Mouse (Mus musculus): ENCODE data around the gene Rnase2b. TPM values are rescaled to one million over a fixed set of nuclear protein-coding genes. Genes with fewer than 3 reads are reported as not detected.

Gene Rnase2b
- polyA plus RNA-seq, 1 experiment from 2014 or later, result 0.16 TPM

DNA sequence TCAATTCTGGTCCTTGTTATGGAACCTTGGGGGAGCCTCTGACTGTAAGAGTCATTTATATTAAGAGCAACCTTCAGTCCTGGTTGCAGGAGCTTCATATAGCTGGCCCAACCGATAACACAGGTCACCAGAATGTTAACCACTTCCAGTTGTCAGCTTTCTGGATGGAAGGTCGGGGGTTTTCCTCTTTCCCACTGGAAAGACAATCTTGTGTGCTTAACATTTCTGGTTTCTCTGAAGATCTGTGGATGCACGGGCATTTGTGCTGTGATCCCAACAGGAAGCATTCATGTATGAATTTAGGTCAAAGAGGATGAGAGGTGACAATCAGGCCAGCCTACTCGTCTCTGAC, 32.5 kb upstream of the Rnase2b start:
- 68% methylated on average over 4 of the region's 4 CpGs for whole genome bisulfite sequencing
- TF ChIP-seq CTCF (IDR thresholded peaks at IDR 0.05) (no peak), EP300 (IDR thresholded peaks at IDR 0.05) (no peak)
- Histone ChIP-seq H3K27ac (ENCODE audit: low read length) (no peak overlapping the region), H3K4me3 (ENCODE audit: low read depth, low read length) (no peak overlapping the region), H3K9me3 (ENCODE audit: low read length) (no peaks in the 10 kb centered on the region), H3K36me3 (ENCODE audit: insufficient read depth, low read length) (no peaks in the 10 kb centered on the region), H3K27me3 (replicated peaks; ENCODE audit: insufficient read depth, low read length) (no peaks in the 10 kb centered on the region), H3K4me2 (replicated peaks; ENCODE audit: low read depth, low read length) (no peak overlapping the region), H3K9ac (replicated peaks; ENCODE audit: low read depth) (no peak overlapping the region), H3K4me1 (ENCODE audit: insufficient read depth, low read depth, low read length) (no peaks in the 10 kb centered on the region)
- DNase-seq (ENCODE audit: low spot score) (no peak), ATAC-seq (no peak)

DNA sequence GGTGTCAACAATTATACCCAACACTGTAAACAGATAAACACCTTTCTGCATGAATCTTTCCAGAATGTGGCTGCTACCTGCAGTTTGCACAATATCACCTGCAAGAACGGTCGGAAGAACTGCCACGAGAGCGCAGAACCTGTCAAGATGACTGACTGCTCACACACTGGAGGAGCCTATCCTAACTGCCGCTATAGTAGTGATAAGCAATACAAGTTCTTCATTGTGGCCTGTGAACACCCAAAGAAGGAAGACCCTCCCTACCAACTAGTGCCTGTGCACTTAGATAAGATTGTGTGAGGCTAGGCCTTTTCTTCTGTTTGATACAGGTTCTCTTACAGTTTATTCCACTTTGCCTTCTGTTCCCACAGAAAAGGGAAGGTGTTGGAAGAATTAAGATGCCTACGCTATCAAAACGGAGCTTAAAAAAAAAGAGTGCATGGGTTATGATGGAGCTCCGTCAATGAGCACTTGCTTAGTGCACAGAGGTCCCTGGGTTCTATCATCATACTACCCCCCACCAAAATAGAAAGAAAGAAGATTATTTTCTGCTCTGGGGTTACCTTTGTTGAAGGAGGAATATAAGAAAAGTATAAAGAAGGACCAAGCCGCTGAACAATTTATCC, 31.6 kb upstream of the Rnase2b start:
- no peak for DNase-seq (ENCODE audit: low spot score)
- Histone ChIP-seq H3K27me3 (replicated peaks; ENCODE audit: insufficient read depth, low read length) (no peaks in the 10 kb centered on the region), H3K9ac (replicated peaks; ENCODE audit: low read depth) (no peak overlapping the region), H3K9me3 (ENCODE audit: low read length) (no peaks in the 10 kb centered on the region), H3K4me3 (ENCODE audit: low read depth, low read length) (no peak overlapping the region), H3K27ac (ENCODE audit: low read length) (no peak overlapping the region), H3K4me1 (ENCODE audit: insufficient read depth, low read depth, low read length) (no peaks in the 10 kb centered on the region), H3K36me3 (ENCODE audit: insufficient read depth, low read length) (no peaks in the 10 kb centered on the region), H3K4me2 (replicated peaks; ENCODE audit: low read depth, low read length) (no peak overlapping the region)
- TF ChIP-seq EP300 (IDR thresholded peaks at IDR 0.05) (no peak), CTCF (IDR thresholded peaks at IDR 0.05) (no peak)
- WGBS, result 62% methylated on average over 9 of the region's 9 CpGs
- ATAC-seq, result no peak

DNA sequence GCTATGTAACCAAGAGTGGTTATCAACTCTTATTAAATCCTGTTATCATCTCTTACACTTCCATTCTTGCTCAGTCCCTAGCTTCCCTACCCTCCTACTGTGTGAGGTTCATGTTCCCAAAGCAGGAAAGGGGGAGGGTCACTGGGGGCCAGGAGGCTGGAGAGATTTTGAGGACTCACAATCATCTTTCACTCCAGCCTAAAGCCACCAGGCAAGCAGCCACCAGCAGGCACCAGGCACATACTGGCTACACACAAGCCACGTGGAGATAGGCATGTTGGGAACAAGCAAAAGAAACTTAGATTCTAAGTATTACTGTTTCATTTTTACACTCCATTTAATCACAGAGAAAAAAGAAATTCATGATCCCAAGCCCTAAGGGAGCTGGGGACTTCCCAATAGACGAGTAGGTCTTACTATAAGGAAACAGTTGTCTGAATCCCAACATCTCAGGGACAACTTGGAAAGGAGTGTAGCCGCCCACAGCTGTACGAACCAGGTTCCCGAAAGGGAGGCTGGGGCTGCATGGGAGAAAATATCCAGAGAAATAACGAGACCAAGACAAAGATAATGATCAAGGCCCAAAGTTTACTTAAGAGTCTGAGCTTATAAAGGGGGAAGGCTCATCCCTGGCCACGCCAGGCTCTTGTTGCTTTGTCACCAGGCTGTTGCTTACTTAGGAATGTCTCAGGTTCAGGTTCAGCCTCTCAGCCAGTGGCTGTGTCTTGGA, 30.8 kb upstream of the Rnase2b start:
- Histone ChIP-seq H3K4me1 (ENCODE audit: insufficient read depth, low read depth, low read length) (no peaks in the 10 kb centered on the region), H3K9me3 (ENCODE audit: low read length) (no peaks in the 10 kb centered on the region), H3K27me3 (replicated peaks; ENCODE audit: insufficient read depth, low read length) (no peaks in the 10 kb centered on the region), H3K36me3 (ENCODE audit: insufficient read depth, low read length) (no peaks in the 10 kb centered on the region), H3K4me2 (replicated peaks; ENCODE audit: low read depth, low read length) (no peak overlapping the region), H3K4me3 (ENCODE audit: low read depth, low read length) (no peak overlapping the region), H3K27ac (ENCODE audit: low read length) (no peak overlapping the region), H3K9ac (replicated peaks; ENCODE audit: low read depth) (no peak overlapping the region)
- no peak for TF ChIP-seq CTCF (IDR thresholded peaks at IDR 0.05)
- no peak for TF ChIP-seq EP300 (IDR thresholded peaks at IDR 0.05)
- ATAC-seq, result no peak
- WGBS, result 66% methylated on average over 7 of the region's 7 CpGs
- DNase-seq (ENCODE audit: low spot score), result no peak

- no peak overlapping the region for H3K4me3 ChIP-seq (ENCODE audit: low read depth, low read length)
- DNase-seq (ENCODE audit: low spot score) (no peak), ATAC-seq (no peak)
- H3K4me2 ChIP-seq (replicated peaks; ENCODE audit: low read depth, low read length), result no peak overlapping the region
- H3K9ac ChIP-seq (replicated peaks; ENCODE audit: low read depth), result no peak overlapping the region
- no peaks in the 10 kb centered on the region for H3K4me1 ChIP-seq (ENCODE audit: insufficient read depth, low read depth, low read length)
- TF ChIP-seq CTCF (IDR thresholded peaks at IDR 0.05), result no peak
- no peak for TF ChIP-seq EP300 (IDR thresholded peaks at IDR 0.05)
- WGBS, result 82% methylated on average over 4 of the region's 4 CpGs
- H3K9me3 ChIP-seq (ENCODE audit: low read length), result no peaks in the 10 kb centered on the region
- no peak overlapping the region for H3K27ac ChIP-seq (ENCODE audit: low read length)
- no peaks in the 10 kb centered on the region for H3K36me3 ChIP-seq (ENCODE audit: insufficient read depth, low read length)
- no peaks in the 10 kb centered on the region for H3K27me3 ChIP-seq (replicated peaks; ENCODE audit: insufficient read depth, low read length)
These were observed 29.7 kb upstream of the Rnase2b start for GRCm38 (mm10) chr14:51132372-51132771.

DNA sequence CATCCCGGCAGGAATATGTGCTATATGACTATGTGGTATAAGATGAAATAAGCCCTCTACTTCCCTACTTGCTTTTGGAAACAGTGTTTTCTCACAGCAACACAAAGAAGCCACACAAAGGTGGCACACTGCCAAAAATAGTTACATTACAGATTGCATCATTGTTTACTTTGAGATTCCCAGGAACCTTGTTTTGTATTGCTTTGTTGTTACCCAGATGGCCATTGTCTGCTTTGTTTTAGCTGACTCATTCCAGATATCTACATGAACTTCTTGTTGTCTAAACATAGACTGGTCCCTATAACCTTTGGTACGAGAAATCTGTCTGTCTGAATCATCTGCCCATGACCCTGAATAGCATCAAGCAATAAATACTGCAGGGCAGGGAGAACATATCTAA, 21.7 kb upstream of the Rnase2b start:
- no peaks in the 10 kb centered on the region for H3K27me3 ChIP-seq (replicated peaks; ENCODE audit: insufficient read depth, low read length)
- no peak overlapping the region for H3K27ac ChIP-seq (ENCODE audit: low read length)
- TF ChIP-seq CTCF (IDR thresholded peaks at IDR 0.05) (no peak), EP300 (IDR thresholded peaks at IDR 0.05) (peak; percentile 42)
- H3K9me3 ChIP-seq (ENCODE audit: low read length), result no peaks in the 10 kb centered on the region
- no peak overlapping the region for H3K4me2 ChIP-seq (replicated peaks; ENCODE audit: low read depth, low read length)
- no peak overlapping the region for H3K4me3 ChIP-seq (ENCODE audit: low read depth, low read length)
- WGBS, result 47% methylated on average over 2 of the region's 2 CpGs
- H3K4me1 ChIP-seq (ENCODE audit: insufficient read depth, low read depth, low read length), result no peaks in the 10 kb centered on the region
- DNase-seq (ENCODE audit: low spot score) (peak; percentile 46), ATAC-seq (peak; percentile 68)
- H3K9ac ChIP-seq (replicated peaks; ENCODE audit: low read depth), result no peak overlapping the region
- no peaks in the 10 kb centered on the region for H3K36me3 ChIP-seq (ENCODE audit: insufficient read depth, low read length)

DNA sequence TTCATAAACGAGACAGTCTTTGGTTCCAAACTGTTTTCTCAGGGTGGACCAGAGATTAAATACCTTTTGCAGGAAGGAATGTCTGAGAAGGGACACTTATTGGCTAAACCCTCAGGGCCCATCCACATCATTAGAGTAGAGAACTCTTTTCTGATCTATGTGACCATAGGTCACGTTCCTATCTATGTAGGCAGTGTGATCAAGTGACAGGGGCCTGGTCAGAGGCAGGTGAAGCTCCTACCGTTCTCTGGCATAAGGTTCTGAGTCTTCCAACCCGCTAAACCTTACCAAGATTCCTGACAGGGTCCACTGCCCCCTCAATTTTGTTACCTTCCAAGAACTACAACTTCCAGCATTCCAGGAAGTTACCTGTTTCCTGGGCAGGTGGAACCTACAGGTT, 19.9 kb upstream of the Rnase2b start:
- Histone ChIP-seq H3K36me3 (ENCODE audit: insufficient read depth, low read length) (no peaks in the 10 kb centered on the region), H3K4me1 (ENCODE audit: insufficient read depth, low read depth, low read length) (no peaks in the 10 kb centered on the region), H3K27me3 (replicated peaks; ENCODE audit: insufficient read depth, low read length) (no peaks in the 10 kb centered on the region), H3K9me3 (ENCODE audit: low read length) (no peaks in the 10 kb centered on the region), H3K27ac (ENCODE audit: low read length) (no peak overlapping the region), H3K4me2 (replicated peaks; ENCODE audit: low read depth, low read length) (no peak overlapping the region), H3K4me3 (ENCODE audit: low read depth, low read length) (no peak overlapping the region), H3K9ac (replicated peaks; ENCODE audit: low read depth) (no peak overlapping the region)
- WGBS, result 77% methylated on average over 4 of the region's 4 CpGs
- TF ChIP-seq CTCF (IDR thresholded peaks at IDR 0.05) (no peak), EP300 (IDR thresholded peaks at IDR 0.05) (no peak)
- DNase-seq (ENCODE audit: low spot score), result no peak
- no peak for ATAC-seq

All from lung, postnatal 0 days (tissue).